Mouse (Mus musculus): Measurements from ENCODE around the gene Dgkh. TPM values are rescaled to one million over a fixed set of nuclear protein-coding genes. Genes with fewer than 3 reads are reported as not detected.

Gene Dgkh
- total and polyA plus RNA-seq, 3 experiments, result 0.05 TPM; not detected in 2

DNA sequence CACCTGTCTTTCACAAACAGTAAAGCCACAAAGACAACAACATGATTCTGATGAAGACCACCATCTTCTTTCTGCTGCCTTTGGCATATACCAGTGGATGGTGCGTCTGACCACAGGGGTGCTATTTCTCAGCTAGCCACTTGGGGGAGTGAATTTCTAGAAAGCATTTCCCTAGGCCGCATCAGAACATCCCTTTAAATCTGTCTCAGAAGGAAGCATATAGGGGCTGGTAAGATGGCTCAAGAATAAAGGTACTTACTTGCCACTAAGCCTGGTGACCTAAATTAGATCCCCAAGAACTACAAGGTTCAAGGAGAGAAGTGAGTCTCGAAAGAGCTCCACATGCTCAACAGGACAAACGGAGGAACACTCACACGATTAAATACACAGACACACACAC lies 119.0 kb downstream of the Dgkh start:
- Histone ChIP-seq H3K4me1 (ENCODE audit: insufficient read depth, low read depth, low read length) (no peaks in the 10 kb centered on the region), H3K4me3 (ENCODE audit: low read depth, low read length) (no peak overlapping the region), H3K36me3 (replicated peaks) (no peaks in the 10 kb centered on the region), H3K9me3 (replicated peaks) (peaks cover 23% of the 10 kb centered on the region), H3K27me3 (ENCODE audit: insufficient read depth, low read length) (no peaks in the 10 kb centered on the region)
- ATAC-seq (ENCODE audit: extremely low read depth, insufficient number of reproducible peaks, low FRiP score, poor library complexity, severe bottlenecking), result no peak
- TF ChIP-seq CTCF (IDR thresholded peaks at IDR 0.05; ENCODE audit: low read depth, low read length) (no peak), GATA2 (IDR thresholded peaks at IDR 0.05; ENCODE audit: borderline replicate concordance, low read depth, low read length) (no peak), GATA1 (IDR thresholded peaks at IDR 0.05; ENCODE audit: borderline replicate concordance, low read length) (no peak), POLR2AphosphoS5 (IDR thresholded peaks at IDR 0.05; ENCODE audit: insufficient replicate concordance, low read depth, low read length) (no peak), TAL1 (conservative IDR thresholded peaks at IDR 0.05; ENCODE audit: low read depth, low read length) (no peak)
- no peak for DNase-seq (ENCODE audit: low spot score)

DNA sequence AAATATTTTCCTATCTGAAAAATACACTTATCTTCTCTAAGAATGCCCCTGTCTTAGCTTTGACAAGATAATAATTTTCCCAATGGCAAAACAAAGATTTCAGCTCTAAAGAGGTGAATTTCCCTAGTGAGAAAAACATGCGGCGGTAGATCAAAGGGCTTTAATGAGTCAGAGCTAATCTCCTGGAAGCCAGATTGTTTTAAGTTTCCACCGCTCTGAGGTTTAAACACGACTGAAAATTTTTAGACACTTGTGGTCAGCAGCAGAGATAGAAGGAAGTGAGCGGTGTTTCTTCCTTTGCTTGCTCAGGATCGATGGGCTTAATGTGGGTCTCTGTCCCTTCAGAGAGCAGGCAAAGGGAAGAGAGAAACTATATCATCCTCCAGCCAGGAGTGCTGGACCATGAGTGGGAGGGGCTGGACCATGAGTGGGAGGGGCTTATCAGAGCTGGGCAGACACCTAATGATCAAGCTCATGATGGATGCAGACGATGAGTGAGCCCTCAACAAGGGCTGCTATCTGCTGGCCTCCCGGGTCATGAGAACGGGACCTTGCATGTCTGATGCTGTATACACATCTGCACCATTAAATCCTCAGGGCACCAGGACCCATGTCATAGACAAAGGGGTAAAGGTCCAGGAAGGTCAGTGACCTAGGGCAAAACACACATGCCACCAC lies 120.3 kb downstream of the Dgkh start:
- Histone ChIP-seq H3K4me1 (ENCODE audit: insufficient read depth, low read depth, low read length) (no peaks in the 10 kb centered on the region), H3K9me3 (replicated peaks) (peaks cover 28% of the 10 kb centered on the region), H3K4me3 (ENCODE audit: low read depth, low read length) (no peak overlapping the region), H3K27me3 (ENCODE audit: insufficient read depth, low read length) (no peaks in the 10 kb centered on the region), H3K36me3 (replicated peaks) (no peaks in the 10 kb centered on the region)
- no peak for ATAC-seq (ENCODE audit: extremely low read depth, insufficient number of reproducible peaks, low FRiP score, poor library complexity, severe bottlenecking)
- no peak for DNase-seq (ENCODE audit: low spot score)
- TF ChIP-seq CTCF (IDR thresholded peaks at IDR 0.05; ENCODE audit: low read depth, low read length) (no peak), GATA2 (IDR thresholded peaks at IDR 0.05; ENCODE audit: borderline replicate concordance, low read depth, low read length) (no peak)

DNA sequence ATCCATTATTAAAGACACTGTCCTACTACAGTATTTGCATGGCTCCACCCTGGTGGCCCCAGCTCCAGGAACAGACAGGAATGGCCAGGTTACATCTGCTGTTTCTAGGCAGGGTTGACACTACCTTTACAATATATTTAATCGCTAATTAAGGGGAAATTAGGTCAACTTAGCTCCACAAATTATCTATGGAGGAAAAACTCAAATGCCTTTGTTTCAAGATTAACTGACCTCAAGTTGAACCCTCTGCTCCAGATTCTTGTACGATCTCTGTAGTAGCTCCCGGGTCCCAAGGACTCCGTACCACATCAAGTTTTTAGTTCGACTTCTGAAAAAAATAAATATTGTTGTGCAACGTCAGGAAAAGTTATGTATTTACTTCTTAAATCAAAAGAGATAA lies 137.7 kb downstream of the Dgkh start:
- no peak for ATAC-seq (ENCODE audit: extremely low read depth, insufficient number of reproducible peaks, low FRiP score, poor library complexity, severe bottlenecking)
- Histone ChIP-seq H3K27me3 (ENCODE audit: insufficient read depth, low read length) (no peaks in the 10 kb centered on the region), H3K4me3 (ENCODE audit: low read depth, low read length) (no peak overlapping the region), H3K4me1 (ENCODE audit: insufficient read depth, low read depth, low read length) (no peaks in the 10 kb centered on the region), H3K9me3 (replicated peaks) (peaks cover 14% of the 10 kb centered on the region), H3K36me3 (replicated peaks) (no peaks in the 10 kb centered on the region)
- no peak for DNase-seq (ENCODE audit: low spot score)
- TF ChIP-seq CTCF (IDR thresholded peaks at IDR 0.05; ENCODE audit: low read depth, low read length) (no peak), GATA2 (IDR thresholded peaks at IDR 0.05; ENCODE audit: borderline replicate concordance, low read depth, low read length) (no peak), POLR2AphosphoS5 (IDR thresholded peaks at IDR 0.05; ENCODE audit: insufficient replicate concordance, low read depth, low read length) (no peak), TAL1 (conservative IDR thresholded peaks at IDR 0.05; ENCODE audit: low read depth, low read length) (no peak), GATA1 (IDR thresholded peaks at IDR 0.05; ENCODE audit: borderline replicate concordance, low read length) (no peak)

DNA sequence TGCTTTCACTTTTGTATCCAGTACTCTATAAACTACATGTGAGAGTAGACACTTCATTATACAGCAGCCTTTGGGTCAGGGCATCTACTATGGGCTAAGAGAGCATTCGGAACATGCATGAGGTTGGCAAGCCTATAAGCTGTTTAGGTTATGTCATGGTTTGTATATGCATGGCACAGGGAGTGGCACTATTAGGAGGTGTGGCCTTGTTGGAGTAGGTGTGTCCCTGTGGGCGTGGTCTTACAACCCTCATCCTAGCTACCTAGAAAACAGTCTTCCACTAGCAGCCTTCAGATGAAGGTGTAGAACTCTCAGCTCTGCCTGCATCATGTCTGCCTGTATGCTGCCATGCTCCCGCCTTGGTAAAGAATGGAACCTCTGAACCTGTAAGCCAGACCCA lies 139.6 kb downstream of the Dgkh start:
- Histone ChIP-seq H3K4me1 (ENCODE audit: insufficient read depth, low read depth, low read length) (no peaks in the 10 kb centered on the region), H3K27me3 (ENCODE audit: insufficient read depth, low read length) (no peaks in the 10 kb centered on the region), H3K9me3 (replicated peaks) (peaks cover 11% of the 10 kb centered on the region), H3K36me3 (replicated peaks) (no peaks in the 10 kb centered on the region), H3K4me3 (ENCODE audit: low read depth, low read length) (no peak overlapping the region)
- TF ChIP-seq CTCF (IDR thresholded peaks at IDR 0.05; ENCODE audit: low read depth, low read length) (no peak), POLR2AphosphoS5 (IDR thresholded peaks at IDR 0.05; ENCODE audit: insufficient replicate concordance, low read depth, low read length) (no peak), GATA1 (IDR thresholded peaks at IDR 0.05; ENCODE audit: borderline replicate concordance, low read length) (no peak), TAL1 (conservative IDR thresholded peaks at IDR 0.05; ENCODE audit: low read depth, low read length) (no peak), GATA2 (IDR thresholded peaks at IDR 0.05; ENCODE audit: borderline replicate concordance, low read depth, low read length) (no peak)
- ATAC-seq (ENCODE audit: extremely low read depth, insufficient number of reproducible peaks, low FRiP score, poor library complexity, severe bottlenecking), result no peak
- no peak for DNase-seq (ENCODE audit: low spot score)

DNA sequence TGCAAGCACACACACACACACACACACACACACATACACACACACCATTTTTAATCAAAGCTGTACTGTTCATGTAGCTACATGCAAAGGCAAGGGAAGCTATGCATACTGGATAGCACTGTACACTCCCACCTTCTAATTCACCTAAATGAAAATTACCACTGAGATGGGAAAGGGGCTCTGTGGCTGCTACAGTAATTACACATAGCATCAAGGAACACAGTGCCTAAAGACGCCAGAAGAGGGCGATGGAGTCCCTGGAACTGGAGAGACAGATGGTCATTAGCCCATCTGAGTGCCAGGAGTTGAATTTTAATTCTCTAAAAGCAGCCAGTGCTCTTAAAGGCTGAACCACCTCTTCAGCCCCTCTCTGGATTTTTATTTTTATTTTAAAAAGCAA lies 142.2 kb downstream of the Dgkh start:
- H3K27me3 ChIP-seq (ENCODE audit: insufficient read depth, low read length), result no peaks in the 10 kb centered on the region
- no peaks in the 10 kb centered on the region for H3K36me3 ChIP-seq (replicated peaks)
- no peak for ATAC-seq (ENCODE audit: extremely low read depth, insufficient number of reproducible peaks, low FRiP score, poor library complexity, severe bottlenecking)
- no peak for DNase-seq (ENCODE audit: low spot score)
- no peak for TF ChIP-seq GATA1 (IDR thresholded peaks at IDR 0.05; ENCODE audit: borderline replicate concordance, low read length)
- TF ChIP-seq GATA2 (IDR thresholded peaks at IDR 0.05; ENCODE audit: borderline replicate concordance, low read depth, low read length), result no peak
- no peak for TF ChIP-seq CTCF (IDR thresholded peaks at IDR 0.05; ENCODE audit: low read depth, low read length)
- peaks cover 23% of the 10 kb centered on the region for H3K9me3 ChIP-seq (replicated peaks)
- H3K4me3 ChIP-seq (ENCODE audit: low read depth, low read length), result no peak overlapping the region
- no peaks in the 10 kb centered on the region for H3K4me1 ChIP-seq (ENCODE audit: insufficient read depth, low read depth, low read length)

DNA sequence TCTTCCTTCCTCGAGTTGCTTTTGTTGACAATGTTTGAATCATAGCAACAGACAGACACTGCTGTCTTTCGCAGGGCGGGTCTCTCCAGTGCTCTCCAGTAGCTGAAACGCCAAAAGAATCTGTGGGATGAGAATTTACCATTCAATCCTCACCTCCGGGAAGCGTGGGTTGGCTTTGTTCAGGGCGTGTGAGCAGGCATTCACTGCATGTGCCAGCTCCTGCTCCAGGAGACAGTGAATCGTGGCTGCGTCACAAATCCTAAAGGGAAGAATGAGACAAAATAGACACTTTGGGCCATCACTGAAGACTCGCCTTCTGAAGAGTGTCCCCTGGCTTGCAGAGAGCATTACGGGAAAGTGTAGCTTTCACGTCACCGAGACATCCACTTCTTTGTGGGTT lies 148.4 kb downstream of the Dgkh start:
- DNase-seq (ENCODE audit: low spot score) (no peak), ATAC-seq (ENCODE audit: extremely low read depth, insufficient number of reproducible peaks, low FRiP score, poor library complexity, severe bottlenecking) (no peak)
- TF ChIP-seq GATA1 (IDR thresholded peaks at IDR 0.05; ENCODE audit: borderline replicate concordance, low read length) (no peak), GATA2 (IDR thresholded peaks at IDR 0.05; ENCODE audit: borderline replicate concordance, low read depth, low read length) (no peak), TAL1 (conservative IDR thresholded peaks at IDR 0.05; ENCODE audit: low read depth, low read length) (no peak), CTCF (IDR thresholded peaks at IDR 0.05; ENCODE audit: low read depth, low read length) (no peak), POLR2AphosphoS5 (IDR thresholded peaks at IDR 0.05; ENCODE audit: insufficient replicate concordance, low read depth, low read length) (no peak)
- Histone ChIP-seq H3K4me3 (ENCODE audit: low read depth, low read length) (no peak overlapping the region), H3K9me3 (replicated peaks) (peaks cover 28% of the 10 kb centered on the region), H3K36me3 (replicated peaks) (no peaks in the 10 kb centered on the region), H3K27me3 (ENCODE audit: insufficient read depth, low read length) (no peaks in the 10 kb centered on the region), H3K4me1 (ENCODE audit: insufficient read depth, low read depth, low read length) (no peaks in the 10 kb centered on the region)
